Mouse (Mus musculus) limb, embryonic 10.5 days (tissue): Measurements from ENCODE around the gene Arxes2. TPM values are rescaled to one million over a fixed set of nuclear protein-coding genes. Genes with fewer than 3 reads are reported as not detected.
"Not testable (repeated sequence)": the region's sequence is repeated elsewhere in the genome, so short reads cannot be mapped to it uniquely, and the experiment has no call there.

Experiments
- DNase-seq: peaks from one replicate; pipeline ENCODE4 v3.0.0-alpha.2; 2017; ENCODE audit warnings: low spot score
- H3K27ac ChIP-seq: fragments of 300-500 bp; sonication (generic); 2 replicates; pipeline ENCODE4 v1.5.1; 2016; ENCODE audit warnings: mild to moderate bottlenecking
- H3K27me3 ChIP-seq: fragments of 300-500 bp; sonication (generic); 2 replicates; pipeline ENCODE4 v1.6.1; 2016; ENCODE audit warnings: low read depth, mild to moderate bottlenecking; ENCODE audit not compliant: poor library complexity, severe bottlenecking
- H3K36me3 ChIP-seq: fragments of 300-500 bp; sonication (generic); 2 replicates; pipeline ENCODE4 v1.6.1; 2016; ENCODE audit warnings: mild to moderate bottlenecking, moderate library complexity
- H3K4me1 ChIP-seq: fragments of 300-500 bp; sonication (generic); 2 replicates; pipeline ENCODE4 v1.6.1; 2016
- H3K4me3 ChIP-seq: fragments of 300-500 bp; sonication (generic); 2 replicates; pipeline ENCODE4 v1.5.1; 2016; ENCODE audit warnings: mild to moderate bottlenecking, moderate library complexity
- H3K9me3 ChIP-seq: fragments of 300-500 bp; sonication (generic); replicated peaks from 2 replicates; pipeline ENCODE4 v1.6.1; 2016; ENCODE audit warnings: mild to moderate bottlenecking
- WGBS: fragments of 180-500 bp; shearing (Covaris S2); methylation state at CpG from one replicate; pipeline ENCODE4 v1.1.7; 2016; 5-methylcytosine and 5-hydroxymethylcytosine counted together
- polyA plus RNA-seq: library from polyadenylated mRNA; unstranded; fragments of >200 nt; fragmentation: Nextera tagmentation; extraction: Ambion mirVana; gene quantifications from 2 replicates; pipeline ENCODE4 v1.2.1, GENCODE M21; 2016

Gene Arxes2
- polyA plus RNA-seq, 1 experiment from 2014 or later, result 92.4 TPM

DNA sequence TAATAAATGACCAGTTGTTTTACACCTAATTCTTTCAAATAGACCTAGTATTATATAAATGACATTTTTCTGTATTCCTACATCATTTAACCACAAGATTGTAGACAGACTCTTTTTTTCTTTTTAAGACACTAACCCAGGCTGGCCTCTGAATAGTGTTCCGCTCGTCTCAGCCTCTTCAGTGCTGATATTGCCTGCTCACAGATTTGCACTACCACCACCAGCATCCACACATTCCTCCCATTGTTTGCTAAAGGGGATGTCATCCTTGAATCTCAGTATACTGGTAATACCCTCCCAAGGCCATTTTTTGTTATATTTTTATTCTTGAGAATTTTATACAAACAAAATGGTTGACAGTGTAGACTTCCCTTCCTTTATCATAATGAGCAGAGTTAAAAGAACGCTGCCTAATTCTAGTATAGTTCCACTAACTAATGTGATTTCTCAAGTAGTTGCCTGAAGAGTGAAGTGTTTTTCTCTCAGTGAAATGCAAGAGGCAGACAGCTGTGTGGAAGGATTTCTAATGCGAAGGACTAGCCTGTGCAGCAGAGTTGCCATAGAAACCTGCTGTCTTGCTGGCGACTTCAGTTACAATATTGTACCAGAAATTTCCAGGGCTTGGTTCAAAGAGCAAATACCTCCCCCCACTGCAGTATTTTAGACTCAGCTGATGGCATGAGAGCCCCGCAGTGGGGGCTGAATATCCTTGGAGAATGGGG lies 8.9 kb upstream of the Arxes2 start:
- 91% methylated on average over 6 of the region's 6 CpGs for WGBS
- Histone ChIP-seq H3K9me3 (no peaks in the 10 kb centered on the region), H3K27ac (no peak overlapping the region), H3K27me3 (peaks cover 35% of the 10 kb centered on the region), H3K4me3 (no peak overlapping the region), H3K36me3 (no peaks in the 10 kb centered on the region), H3K4me1 (no peaks in the 10 kb centered on the region)
- no peak for DNase-seq

DNA sequence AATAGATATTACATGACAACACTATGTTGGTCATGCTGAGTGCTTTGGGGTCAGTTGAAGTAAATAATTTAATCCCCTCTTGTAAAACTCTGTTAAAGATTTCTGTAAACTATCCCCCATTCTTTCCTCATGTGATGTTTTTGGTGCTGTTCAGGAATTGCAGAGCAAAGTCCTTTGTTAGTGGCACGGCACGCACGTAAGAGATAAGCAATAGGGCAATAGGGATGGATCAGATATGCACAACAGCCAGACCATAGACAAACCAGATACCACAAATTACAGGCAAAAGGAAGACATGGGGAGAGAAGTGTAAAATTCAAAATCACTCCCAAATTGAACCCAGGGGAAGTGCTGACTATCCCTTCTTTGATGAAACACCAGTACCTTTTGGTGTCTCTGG lies 7.4 kb upstream of the Arxes2 start:
- no peak for DNase-seq

DNA sequence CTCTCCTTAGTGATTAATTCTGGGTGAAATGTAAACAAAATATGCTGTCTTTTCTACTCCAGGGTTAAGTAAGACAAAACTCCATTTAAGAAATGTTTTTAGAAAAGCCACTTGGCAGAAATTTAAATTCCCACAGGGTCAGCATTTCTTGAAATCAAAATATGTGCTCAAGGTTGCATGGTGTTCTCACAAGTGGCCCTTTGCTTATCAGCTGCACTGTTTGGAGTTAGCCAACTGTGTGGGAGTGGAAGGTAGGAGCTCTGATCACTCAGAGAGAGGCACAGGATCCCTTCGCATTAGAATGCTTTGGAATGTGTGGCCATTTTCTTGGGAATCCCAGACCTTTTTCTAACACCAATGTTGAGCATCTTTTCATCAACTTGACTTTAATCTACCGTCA lies 3.0 kb upstream of the Arxes2 start:
- Histone ChIP-seq H3K4me1 (peaks cover 3% of the 10 kb centered on the region; the same call in 1 of the 2 replicates), H3K27me3 (peaks cover 33% of the 10 kb centered on the region), H3K4me3 (no peak overlapping the region), H3K9me3 (no peaks in the 10 kb centered on the region), H3K27ac (no peak overlapping the region), H3K36me3 (no peaks in the 10 kb centered on the region)
- 92% methylated on average over 2 of the region's 2 CpGs for WGBS
- DNase-seq, result no peak

More for the DNA sequence above, 7.4 kb upstream of the Arxes2 start:
- H3K27ac ChIP-seq, result no peak overlapping the region
- H3K36me3 ChIP-seq, result no peaks in the 10 kb centered on the region
- H3K27me3 ChIP-seq, result peaks cover 35% of the 10 kb centered on the region
- H3K4me1 ChIP-seq, result no peaks in the 10 kb centered on the region
- no peaks in the 10 kb centered on the region for H3K9me3 ChIP-seq
- WGBS, result 93% methylated on average over 3 of the region's 3 CpGs
- H3K4me3 ChIP-seq, result no peak overlapping the region

DNA sequence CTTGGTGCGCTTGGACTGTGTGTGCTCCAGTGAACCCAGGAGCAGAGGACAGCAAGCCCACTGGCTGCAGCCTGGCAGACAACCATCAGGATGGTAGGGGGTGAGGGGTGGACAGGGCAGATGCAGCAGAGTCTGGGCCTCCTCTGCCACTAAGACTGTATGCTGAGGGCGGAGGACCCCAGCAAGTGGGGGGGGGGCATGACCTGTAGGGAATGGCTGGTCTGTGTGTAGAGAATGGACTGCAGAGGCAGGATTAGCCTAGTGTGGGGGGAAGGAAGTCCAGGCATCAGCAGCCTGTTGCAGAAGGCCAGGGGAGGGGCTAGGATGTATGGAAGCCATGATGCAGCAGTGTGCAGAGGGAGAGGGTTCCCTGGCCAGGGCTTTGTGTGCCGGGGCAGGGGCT lies 431 bp upstream of the Arxes2 start:
- H3K4me1 ChIP-seq, H3K4me3 ChIP-seq, H3K9me3 ChIP-seq, H3K36me3 ChIP-seq: not testable (repeated sequence)
- peak; percentile 33 for DNase-seq
- WGBS, result 13% methylated on average over 2 of the region's 3 CpGs
- H3K27me3 ChIP-seq, result peaks cover 38% of the 10 kb centered on the region
- peak overlapping the region; percentile 25; the same call in 1 of the 2 replicates for H3K27ac ChIP-seq

DNA sequence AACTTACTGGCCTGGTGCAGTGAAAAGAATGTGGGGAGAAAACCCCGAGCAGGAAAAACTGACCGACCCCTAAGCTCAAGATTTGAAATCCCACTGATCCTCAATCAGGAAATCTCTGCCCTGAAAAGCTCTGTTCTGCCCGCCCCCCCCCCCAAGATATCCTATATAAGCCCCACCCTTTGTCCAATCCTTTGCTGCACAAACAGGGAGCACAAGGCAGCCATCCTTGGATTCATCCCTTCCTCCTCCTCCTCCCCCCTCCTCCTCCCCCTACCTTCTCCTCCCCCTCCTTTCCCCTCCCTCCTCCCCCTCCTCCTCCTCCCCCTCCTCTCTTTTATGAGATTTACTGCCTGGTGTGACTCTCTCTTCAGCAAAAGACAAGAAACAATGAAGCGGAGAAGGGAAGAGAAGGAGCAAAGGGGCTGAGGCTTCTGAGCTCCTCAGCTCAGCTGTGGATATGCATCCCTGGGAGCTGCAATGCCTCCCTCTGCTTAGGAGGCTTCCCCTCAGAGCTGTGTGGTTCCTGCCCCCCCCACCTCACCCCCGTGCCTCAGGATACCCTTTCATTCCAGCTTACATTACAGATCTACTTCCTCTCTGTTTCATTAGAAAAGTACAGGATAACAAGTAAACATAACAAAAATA lies 13.7 kb downstream of the Arxes2 start:
- WGBS, result 45% methylated on average over 4 of the region's 5 CpGs

DNA sequence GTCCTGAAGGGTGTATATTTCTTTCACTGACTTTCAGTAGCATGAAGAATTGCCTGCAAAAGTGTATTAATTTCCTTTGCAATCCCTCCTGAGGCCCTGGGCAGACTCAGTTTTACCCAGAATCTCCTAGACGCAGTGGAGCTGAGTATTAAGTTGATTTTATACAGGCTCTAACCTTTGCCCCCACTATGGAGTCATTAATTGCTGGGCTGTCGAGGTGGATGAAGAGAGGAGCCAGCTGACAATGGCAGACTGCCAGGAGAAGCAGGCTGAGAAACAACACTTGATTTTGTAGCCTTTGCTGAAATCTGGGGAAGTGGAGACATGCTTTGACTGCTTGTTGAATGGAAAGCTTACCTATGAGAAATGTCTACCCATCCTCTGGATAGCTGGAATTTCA lies 20.8 kb downstream of the Arxes2 start:
- no peak overlapping the region for H3K27ac ChIP-seq
- no peaks in the 10 kb centered on the region for H3K36me3 ChIP-seq
- 23% methylated on average over 2 of the region's 2 CpGs for WGBS
- no peak overlapping the region for H3K4me3 ChIP-seq
- peaks cover 36% of the 10 kb centered on the region for H3K27me3 ChIP-seq
- DNase-seq, result no peak
- H3K4me1 ChIP-seq, result no peaks in the 10 kb centered on the region
- H3K9me3 ChIP-seq, result no peaks in the 10 kb centered on the region

More for the DNA sequence above, 13.7 kb downstream of the Arxes2 start:
- H3K27ac ChIP-seq, result no peak overlapping the region
- H3K9me3 ChIP-seq, result no peaks in the 10 kb centered on the region
- H3K27me3 ChIP-seq, result peaks cover 37% of the 10 kb centered on the region
- no peak overlapping the region for H3K4me3 ChIP-seq
- H3K4me1 ChIP-seq, result peaks cover 3% of the 10 kb centered on the region; the same call in 1 of the 2 replicates
- no peak for DNase-seq
- no peaks in the 10 kb centered on the region for H3K36me3 ChIP-seq

DNA sequence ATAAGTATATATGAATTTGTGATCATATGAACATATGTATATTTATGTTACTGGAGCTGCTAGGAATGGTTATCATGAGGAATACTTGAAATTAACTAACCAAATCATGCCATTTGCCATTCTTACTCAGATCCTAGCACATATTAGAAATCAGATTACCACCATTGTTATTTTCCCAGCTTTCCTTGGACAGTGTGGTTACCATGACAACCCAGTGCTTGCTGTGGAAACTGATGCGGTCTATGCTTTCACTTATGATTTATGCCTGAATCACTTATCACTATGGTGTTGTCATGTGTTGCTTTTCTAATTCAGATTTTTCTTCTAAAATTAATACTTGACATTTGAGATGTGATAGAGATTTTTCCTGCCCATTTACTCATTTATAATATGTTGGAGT lies 36.7 kb downstream of the Arxes2 start:
- 86% methylated on average over 1 of the region's 1 CpGs for WGBS
- no peak overlapping the region for H3K4me3 ChIP-seq
- no peaks in the 10 kb centered on the region for H3K9me3 ChIP-seq
- no peaks in the 10 kb centered on the region for H3K36me3 ChIP-seq
- H3K27ac ChIP-seq, result no peak overlapping the region
- peaks cover 69% of the 10 kb centered on the region for H3K27me3 ChIP-seq
- DNase-seq, result no peak
- H3K4me1 ChIP-seq, result no peaks in the 10 kb centered on the region

DNA sequence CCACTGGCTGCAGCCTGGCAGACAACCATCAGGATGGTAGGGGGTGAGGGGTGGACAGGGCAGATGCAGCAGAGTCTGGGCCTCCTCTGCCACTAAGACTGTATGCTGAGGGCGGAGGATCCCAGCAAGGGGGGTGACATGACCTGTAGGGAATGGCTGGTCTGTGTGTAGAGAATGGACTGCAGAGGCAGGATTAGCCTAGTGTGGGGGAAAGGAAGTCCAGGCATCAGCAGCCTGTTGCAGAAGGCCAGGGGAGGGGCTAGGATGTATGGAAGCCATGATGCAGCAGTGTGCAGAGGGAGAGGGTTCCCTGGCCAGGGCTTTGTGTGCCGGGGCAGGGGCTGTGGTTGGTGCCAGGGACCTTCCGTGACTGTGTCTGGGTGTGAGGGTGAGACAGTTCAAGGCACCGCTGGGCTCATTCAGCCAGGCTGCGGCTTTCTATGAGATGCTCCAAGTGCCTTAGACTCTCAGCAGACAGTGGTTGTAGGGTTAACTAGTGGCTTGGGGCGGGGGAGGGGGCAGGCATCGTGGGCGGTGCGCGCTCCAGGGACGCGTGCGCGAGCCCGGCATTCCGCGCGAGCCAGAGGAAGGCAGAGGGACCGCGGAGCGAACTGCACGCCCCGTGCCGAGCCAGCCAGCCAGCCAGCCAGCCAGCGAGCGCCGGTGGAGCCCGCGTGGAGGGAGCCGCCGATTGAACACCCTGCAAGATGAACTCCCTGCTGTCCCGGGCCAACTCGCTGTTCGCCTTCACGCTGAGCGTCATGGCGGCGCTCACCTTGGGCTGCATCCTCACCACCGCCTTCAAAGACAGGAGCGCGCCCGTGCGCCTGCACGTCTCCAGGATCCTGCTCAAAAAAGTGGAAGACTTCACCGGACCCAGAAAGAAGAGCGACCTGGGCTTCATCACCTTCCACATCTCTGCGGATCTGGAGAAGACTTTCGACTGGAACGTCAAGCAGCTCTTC lies 39.5 kb downstream of the Arxes2 start, which contains the start of gene Arxes1:
Arxes1 (plus strand) TSS at position 569 of the 965 bp plus-strand sequence.
- not testable (repeated sequence) for DNase-seq
- H3K27ac ChIP-seq, result peak within 1 kb of the TSS; percentile 46; the same call in 1 of the 2 replicates
- WGBS, result 13% methylated on average over 6 of the region's 49 CpGs

DNA sequence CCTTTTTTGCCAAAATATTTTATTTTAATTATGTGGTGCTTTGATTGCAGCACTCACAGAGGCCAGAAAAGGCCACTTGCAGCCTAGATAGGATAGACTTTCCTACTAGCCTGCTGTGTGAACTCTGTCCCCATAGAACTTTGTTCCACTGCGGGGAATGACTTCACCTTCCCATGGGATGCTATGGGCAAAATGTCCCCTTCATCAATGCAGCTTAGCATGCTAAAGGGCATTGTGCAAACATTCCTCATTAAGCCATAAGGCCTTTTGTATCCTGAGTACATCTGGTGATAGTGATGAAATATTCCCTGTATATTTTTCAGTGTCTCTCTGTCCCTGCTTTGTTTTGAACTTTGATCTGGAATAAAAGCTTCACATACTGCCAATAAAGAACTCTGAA lies 50.1 kb downstream of the Arxes2 start:
- H3K27ac ChIP-seq, result no peak overlapping the region
- no peak for DNase-seq
- H3K9me3 ChIP-seq, result no peaks in the 10 kb centered on the region
- WGBS, result 96% methylated on average over 1 of the region's 1 CpGs
- H3K27me3 ChIP-seq, result peaks cover 51% of the 10 kb centered on the region
- no peak overlapping the region for H3K4me3 ChIP-seq
- H3K36me3 ChIP-seq, result no peaks in the 10 kb centered on the region
- no peaks in the 10 kb centered on the region for H3K4me1 ChIP-seq

More for the DNA sequence above, 39.5 kb downstream of the Arxes2 start, which contains the start of gene Arxes1:
- Histone ChIP-seq H3K27me3 (peaks cover 63% of the 10 kb centered on the region), H3K4me3 (peak within 1 kb of the TSS; percentile 42)
- H3K4me1 ChIP-seq, H3K36me3 ChIP-seq, H3K9me3 ChIP-seq: not testable (repeated sequence)

Other genes with a start within 250 kb of the Arxes2 start
- gene Bhlhb9, start 196.2 kb upstream of the Arxes2 start, polyA plus RNA-seq, result 48.5 and 57.1 TPM in 2 replicates
- gene Gprasp2, start 154.8 kb upstream of the Arxes2 start, polyA plus RNA-seq, result 21.0 and 32.5 TPM in 2 replicates
- gene Arxes1, start 39.5 kb downstream of the Arxes2 start, polyA plus RNA-seq, result 38.1 and 40.5 TPM in 2 replicates
- gene Bex2, start 74.4 kb downstream of the Arxes2 start, polyA plus RNA-seq, result 261 and 268 TPM in 2 replicates
- gene Nxf3, start 91.4 kb downstream of the Arxes2 start, polyA plus RNA-seq, result 0.05 TPM in 1 of 2 replicates, not detected in the other
- 67.9 and 81.2 TPM in 2 replicates for gene Bex4, start 145.2 kb downstream of the Arxes2 start, polyA plus RNA-seq
- 201 and 220 TPM in 2 replicates for gene Tceal8, start 178.5 kb downstream of the Arxes2 start, polyA plus RNA-seq
- 3.2 and 4.7 TPM in 2 replicates for gene Tceal5, start 210.1 kb downstream of the Arxes2 start, polyA plus RNA-seq
- 0.44 and 0.64 TPM in 2 replicates for gene Tceal7, start 221.0 kb downstream of the Arxes2 start, polyA plus RNA-seq
- 100 and 107 TPM in 2 replicates for gene Bex1, start 221.7 kb downstream of the Arxes2 start, polyA plus RNA-seq